Mouse (Mus musculus) retina, embryonic 14.5 days (tissue): ENCODE results near the gene Prpf18.
"Not testable (repeated sequence)": the region's sequence is repeated elsewhere in the genome, so short reads cannot be mapped to it uniquely, and the experiment has no call there.

ENCODE experiments used
- DNase-seq: peaks from one replicate; pipeline ENCODE4 v3.0.0-alpha.2; 2015; ENCODE audit warnings: low spot score

Gene Prpf18

DNA sequence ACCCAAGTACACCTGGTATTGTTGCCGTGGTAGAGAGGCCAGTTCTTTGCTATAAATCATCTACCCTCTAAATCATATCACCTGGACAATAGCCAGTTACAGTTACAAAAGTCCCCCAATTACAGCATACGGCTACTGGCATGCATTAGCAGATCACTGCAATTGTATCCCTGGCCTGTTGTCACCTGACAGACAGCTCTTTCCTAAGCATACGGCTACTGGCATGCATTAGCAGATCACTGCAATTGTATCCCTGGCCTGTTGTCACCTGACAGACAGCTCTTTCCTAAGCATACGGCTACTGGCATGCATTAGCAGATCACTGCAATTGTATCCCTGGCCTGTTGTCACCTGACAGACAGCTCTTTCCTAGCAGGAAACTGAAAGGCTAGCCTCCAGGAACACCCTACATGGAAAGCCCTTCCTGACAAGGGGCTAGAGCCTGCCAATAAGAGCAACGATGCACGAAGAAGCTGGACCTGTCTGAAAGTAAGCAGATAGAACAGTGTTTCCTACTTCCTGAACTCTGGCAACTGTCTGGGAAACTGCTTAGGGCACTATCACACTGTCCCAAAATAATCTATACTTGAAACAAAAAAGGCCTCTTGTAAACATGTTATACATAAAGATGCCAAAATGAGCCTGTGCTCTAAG, 37.5 kb downstream of the Prpf18 start:
- not testable (repeated sequence) for DNase-seq

GRCm38 (mm10) chr2:4611704-4612103, 40.2 kb downstream of the Prpf18 start:
- DNase-seq = no peak

GRCm38 (mm10) chr2:4611295-4611694, 40.6 kb downstream of the Prpf18 start:
- no peak for DNase-seq

DNA sequence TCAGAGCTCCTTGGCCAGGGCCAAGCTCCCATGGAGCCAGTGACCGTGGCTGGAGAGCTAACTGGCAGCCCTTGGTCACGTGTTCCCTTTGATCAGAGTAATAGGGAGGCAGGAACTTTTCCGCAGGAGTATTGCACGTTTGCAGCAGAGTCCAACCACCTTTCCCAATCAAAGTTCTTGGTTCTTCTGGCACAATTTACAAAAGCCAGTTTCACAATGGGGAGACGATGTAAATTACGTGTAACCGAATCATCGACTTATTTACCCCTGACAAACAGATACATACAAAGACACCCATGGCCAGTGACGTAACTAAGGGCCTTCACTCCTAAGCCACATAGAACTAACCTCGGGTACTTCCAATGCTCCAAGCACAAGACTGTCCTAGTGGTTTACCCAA, 42.5 kb downstream of the Prpf18 start:
- DNase-seq = no peak

DNA sequence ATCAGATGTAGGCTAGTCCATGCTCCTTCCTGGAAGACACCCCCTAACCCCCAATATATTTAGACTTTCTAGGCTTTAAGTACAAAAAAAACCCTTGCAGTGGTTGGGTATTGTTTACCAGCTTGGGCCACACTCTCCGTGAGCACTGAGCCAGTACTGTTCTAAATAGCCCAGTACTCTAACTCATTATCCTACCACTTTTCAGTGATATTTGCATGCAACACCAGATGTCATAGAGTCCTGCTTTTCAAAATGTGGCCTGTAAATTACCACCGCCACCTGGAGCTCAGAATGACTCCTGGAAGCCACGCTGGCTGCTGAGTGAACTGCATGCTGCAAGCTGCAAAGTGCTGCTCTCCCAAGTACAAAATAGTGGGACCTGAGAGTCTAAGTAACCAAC, 43.7 kb downstream of the Prpf18 start:
- DNase-seq = no peak

GRCm38 (mm10) chr2:4606559-4606958, 45.4 kb downstream of the Prpf18 start:
- DNase-seq = no peak

- no peak for DNase-seq
Measured at GRCm38 (mm10) chr2:4603361-4603945, 48.5 kb downstream of the Prpf18 start.

DNA sequence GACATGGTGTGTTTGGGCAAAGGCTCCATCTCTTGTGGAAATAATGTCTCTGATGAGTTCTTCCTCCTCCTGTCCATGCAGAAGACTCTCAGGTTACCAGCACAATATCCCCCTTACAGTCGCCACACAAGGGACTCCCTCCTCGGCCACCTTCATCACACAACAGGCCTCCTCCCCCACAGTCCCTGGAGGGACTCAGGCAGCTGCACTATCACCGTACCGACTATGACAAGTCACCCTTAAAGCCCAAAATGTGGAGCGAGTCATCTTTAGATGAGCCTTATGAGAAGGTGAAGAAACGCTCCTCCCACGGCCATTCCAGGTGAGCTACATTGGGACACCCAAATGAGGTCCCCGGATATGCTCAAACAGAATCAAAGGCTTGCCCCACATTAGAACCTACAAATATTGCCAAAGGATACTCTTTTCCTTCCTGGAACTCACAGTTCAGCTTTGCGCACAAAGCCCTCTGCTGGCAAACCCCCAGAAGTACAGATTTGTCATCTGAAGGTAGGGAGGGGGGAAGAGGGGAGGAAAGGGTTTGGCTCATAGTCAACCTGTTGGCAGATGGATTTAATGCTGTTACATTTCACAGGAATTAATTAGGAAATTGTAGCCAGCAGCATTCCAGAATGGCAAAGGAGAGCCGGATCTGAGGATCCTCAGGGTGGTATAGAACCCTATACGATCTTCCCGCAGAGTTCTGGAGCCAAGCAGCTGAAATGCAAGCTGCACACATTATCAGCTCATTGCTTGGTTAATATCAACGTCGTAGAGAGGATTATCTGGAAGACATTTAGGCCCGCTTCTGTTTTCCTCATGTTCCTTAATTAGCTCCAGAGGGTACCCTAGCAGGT, 50.7 kb downstream of the Prpf18 start:
- peak; percentile 75 for DNase-seq

- DNase-seq = no peak
Measured at GRCm38 (mm10) chr2:4596992-4597391, 54.9 kb downstream of the Prpf18 start.

DNA sequence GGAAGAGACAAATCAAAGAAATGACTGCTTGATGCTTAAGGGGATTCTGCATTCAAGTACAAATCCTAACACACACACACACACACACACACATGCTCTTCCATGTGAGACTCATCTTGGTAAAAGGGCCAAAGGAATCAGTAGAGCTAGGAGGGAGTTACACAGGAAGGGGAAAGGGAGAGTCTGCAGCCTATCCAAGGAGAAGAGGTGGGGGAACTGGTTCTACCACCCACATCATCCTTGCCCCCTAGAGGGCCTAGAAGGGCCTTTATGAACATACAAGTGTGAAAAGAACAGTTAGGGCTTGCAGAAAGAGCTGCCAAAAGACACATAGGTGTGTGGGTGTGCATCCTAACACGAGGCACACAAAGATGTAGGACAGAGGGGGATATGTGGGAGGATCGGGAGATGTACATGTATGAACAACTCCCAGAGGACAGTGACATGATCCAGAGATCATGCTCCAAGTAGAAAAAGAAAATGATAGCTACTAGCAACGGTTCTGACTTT, 58.0 kb downstream of the Prpf18 start:
- DNase-seq = no peak

GRCm38 (mm10) chr2:4593433-4593832, 58.5 kb downstream of the Prpf18 start:
- DNase-seq = peak; percentile 50

DNA sequence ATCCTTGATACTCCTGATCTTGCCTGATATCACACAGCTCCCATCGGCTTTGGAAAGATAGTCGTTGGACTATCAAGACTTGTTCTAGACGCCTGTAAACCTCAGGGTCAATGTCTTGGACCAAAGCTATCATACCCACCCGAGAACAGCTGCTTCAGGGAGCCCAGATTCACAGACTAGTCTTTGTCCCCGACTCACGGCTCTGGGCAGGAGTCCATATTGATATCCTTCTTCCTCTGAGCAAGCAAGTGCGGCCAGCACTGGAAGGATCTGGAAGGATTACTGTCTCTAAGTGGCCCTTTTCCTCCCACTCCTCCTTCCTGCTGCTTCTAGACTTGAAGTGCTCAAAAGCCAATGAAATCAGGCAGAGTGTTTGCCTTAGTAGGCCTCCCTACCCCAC, 59.2 kb downstream of the Prpf18 start:
- no peak for DNase-seq

- DNase-seq = no peak
Measured at GRCm38 (mm10) chr2:4591647-4592046, 60.3 kb downstream of the Prpf18 start.

- DNase-seq = no peak
Measured at GRCm38 (mm10) chr2:4587685-4588409, 64.1 kb downstream of the Prpf18 start.

DNA sequence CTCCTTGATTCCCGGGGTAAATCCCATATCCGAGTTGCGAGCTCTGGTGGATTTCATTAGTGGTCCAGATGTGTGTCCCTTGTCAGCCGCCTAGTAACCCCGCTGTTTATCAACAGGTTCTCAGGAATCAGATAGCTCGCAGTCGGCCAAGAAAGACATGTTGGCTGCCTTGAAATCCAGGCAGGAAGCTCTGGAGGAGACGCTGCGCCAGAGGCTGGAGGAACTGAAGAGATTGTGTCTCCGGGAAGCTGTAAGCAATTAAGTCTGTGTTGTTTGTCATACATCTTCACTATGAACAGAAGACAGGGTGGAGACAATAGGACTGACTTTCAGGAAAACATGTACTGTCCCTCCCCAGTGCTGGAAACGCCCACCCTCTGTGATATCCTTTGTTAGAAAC, 65.7 kb downstream of the Prpf18 start:
- DNase-seq = no peak

- DNase-seq = no peak
Measured at GRCm38 (mm10) chr2:4584252-4584651, 67.7 kb downstream of the Prpf18 start.

GRCm38 (mm10) chr2:4582930-4583329, 69.0 kb downstream of the Prpf18 start:
- no peak for DNase-seq

- DNase-seq = no peak
Measured at GRCm38 (mm10) chr2:4580666-4581065, 71.2 kb downstream of the Prpf18 start.

DNA sequence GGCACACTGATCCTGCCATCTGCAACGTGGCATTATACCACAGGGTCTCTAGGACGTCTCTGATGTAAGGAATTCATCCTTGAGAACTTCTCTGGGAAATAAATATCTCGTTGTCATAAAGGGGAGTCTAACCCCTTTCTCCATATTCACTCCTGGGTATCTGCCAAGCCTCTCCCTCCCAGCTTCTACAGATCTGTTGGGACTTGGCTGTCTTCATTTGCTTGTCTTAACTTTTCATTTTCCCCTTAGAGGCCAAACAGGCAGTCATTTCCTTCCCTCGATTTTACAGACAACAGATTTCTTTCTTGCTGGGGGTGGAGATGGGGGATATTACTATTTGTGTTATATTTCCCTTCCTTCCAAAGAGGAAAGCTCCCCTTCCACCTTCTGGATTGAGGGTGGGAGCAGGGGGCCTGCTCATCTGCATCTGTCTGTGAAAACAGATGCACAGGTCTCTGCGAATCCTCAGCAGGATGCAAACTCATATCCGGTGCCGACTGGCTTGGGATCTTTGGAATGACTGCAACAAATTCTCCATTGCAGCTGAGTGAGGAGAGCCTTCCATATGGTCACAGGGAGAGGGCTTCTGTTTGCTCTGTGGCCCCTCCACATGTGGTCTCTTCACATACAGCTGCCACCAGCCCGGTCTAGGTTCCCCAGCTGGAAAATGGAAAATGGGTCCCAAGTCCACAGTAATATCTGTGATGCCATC, 72.4 kb downstream of the Prpf18 start:
- no peak for DNase-seq

DNA sequence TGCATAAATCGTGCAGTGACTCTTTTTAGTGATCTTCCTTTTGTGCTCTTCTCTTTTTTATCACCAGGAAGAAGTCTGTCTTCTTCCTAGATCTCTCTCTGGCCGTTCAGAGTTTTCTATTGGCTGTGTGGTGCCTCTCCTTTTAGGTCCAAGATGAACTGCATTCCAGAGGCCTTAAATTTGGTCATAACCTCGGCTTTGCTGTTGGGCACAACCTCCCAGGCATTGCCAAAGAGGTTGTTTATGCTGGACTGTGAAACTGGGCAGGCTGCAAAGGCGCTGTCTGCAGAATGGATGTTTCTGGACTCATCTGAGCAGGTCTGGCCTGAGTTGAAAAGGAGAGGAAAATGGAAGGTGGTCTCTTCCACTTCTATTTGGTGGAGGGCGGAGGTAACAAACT, 73.6 kb downstream of the Prpf18 start:
- no peak for DNase-seq

DNA sequence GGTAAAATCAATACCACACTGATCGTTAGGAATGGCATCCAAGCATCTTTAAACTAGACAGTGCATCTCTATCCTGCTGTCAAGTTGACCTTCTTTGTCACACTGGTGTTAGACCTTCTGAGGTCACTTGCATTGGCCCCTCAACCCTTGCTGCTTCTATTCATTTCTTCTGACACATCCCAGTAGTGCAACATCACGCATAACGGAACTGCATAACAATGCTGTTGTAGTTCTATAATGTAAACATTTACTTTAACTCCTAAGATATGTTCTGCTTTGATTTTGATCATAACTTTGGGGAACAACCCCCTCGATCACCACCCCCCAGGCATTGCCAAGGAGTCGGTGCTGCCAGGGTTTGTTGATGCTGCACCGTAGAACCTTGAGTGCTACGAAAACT, 75.9 kb downstream of the Prpf18 start:
- no peak for DNase-seq

- DNase-seq = no peak
Measured at GRCm38 (mm10) chr2:4575163-4575562, 76.8 kb downstream of the Prpf18 start.
